Mouse (Mus musculus): ENCODE measurements around the gene Gpcpd1.

The Gpcpd1 gene

DNA sequence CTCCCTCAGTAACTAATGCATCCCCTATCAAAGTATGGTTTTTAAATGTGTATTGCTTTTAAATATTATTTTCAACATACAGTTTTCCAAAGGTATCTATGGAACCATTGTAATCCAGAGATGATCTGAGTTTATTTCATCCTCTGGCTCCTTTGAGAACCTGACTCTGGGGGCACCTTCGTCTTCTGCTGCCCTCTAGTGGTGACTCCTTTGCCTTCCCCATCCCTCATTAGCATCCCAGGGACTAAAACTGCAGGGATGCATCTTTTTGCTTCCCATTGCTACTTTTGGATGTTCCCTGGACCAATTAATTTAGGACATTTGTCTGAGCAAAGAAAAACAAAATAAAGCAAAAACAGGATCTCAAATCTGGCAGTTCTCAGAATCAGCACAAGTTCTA, 102.1 kb downstream of the Gpcpd1 start:
- DNase-seq (ENCODE audit: low read depth, low spot score), result peak; percentile 81

DNA sequence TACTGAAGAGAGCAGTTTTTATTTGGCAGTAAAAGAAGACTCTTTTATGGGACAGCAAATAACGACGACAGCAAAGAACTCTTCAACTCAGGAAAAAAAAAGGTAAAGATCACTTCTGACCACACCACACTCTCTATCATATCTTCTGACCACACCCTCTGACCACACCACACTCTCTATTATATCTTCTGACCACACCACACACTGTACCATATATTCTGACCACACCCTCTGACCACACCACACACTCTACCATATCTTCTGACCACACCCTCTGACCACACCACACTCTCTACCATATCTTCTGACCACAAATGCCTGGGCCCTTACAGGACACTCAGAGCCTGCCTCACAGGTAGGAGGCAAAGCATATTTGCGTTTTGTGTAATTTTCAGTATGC, 106.0 kb downstream of the Gpcpd1 start:
- DNase-seq (ENCODE audit: low read depth, low spot score), result no peak
